Mouse (Mus musculus) forebrain, embryonic 13.5 days (tissue): Measurements from ENCODE around the gene Hoxb6. TPM values are rescaled to one million over a fixed set of nuclear protein-coding genes. Genes with fewer than 3 reads are reported as not detected.

Source experiments
- ATAC-seq: fragments of 200-750 bp; cut with Nextera tagmentation; 2 replicates; pipeline ENCODE4 v1.8.0; 2017
- H3K27ac ChIP-seq: fragments of 300-500 bp; sonication (generic); 2 replicates; pipeline ENCODE4 v1.5.1; 2015; ENCODE audit warnings: inconsistent platforms, mild to moderate bottlenecking, moderate library complexity
- H3K27me3 ChIP-seq: fragments of 300-500 bp; sonication (generic); 2 replicates; pipeline ENCODE4 v1.6.1; 2015; ENCODE audit warnings: mild to moderate bottlenecking, inconsistent platforms
- H3K36me3 ChIP-seq: fragments of 300-500 bp; sonication (generic); 2 replicates; pipeline ENCODE4 v1.6.1; 2015; ENCODE audit warnings: mild to moderate bottlenecking, inconsistent platforms; ENCODE audit not compliant: poor library complexity, severe bottlenecking
- H3K4me1 ChIP-seq: fragments of 300-500 bp; sonication (generic); 2 replicates; pipeline ENCODE4 v1.6.1; 2015; ENCODE audit warnings: inconsistent platforms
- H3K4me2 ChIP-seq: fragments of 300-500 bp; sonication (generic); 2 replicates; pipeline ENCODE4 v1.6.1; 2015; ENCODE audit warnings: inconsistent platforms, mild to moderate bottlenecking, moderate library complexity
- H3K4me3 ChIP-seq: fragments of 300-500 bp; sonication (generic); 2 replicates; pipeline ENCODE4 v1.5.1; 2015; ENCODE audit warnings: mild to moderate bottlenecking, inconsistent platforms
- H3K9ac ChIP-seq: fragments of 300-500 bp; sonication (generic); 2 replicates; pipeline ENCODE4 v1.6.1; 2015; ENCODE audit warnings: mild to moderate bottlenecking, inconsistent platforms
- H3K9me3 ChIP-seq: fragments of 300-500 bp; sonication (generic); replicated peaks from 2 replicates; pipeline ENCODE4 v1.6.1; 2016; ENCODE audit warnings: inconsistent platforms
- WGBS: fragments of 180-500 bp; shearing (Covaris S2); methylation state at CpG from one replicate; pipeline ENCODE4 v1.1.7; 2015; 5-methylcytosine and 5-hydroxymethylcytosine counted together
- polyA plus RNA-seq: library from polyadenylated mRNA; unstranded; fragments of >200 nt; fragmentation: Nextera tagmentation; extraction: Ambion mirVana; gene quantifications from 2 replicates; pipeline ENCODE4 v1.2.1, GENCODE M21; 2015

The Hoxb6 gene
- not detected in 2 replicates for polyA plus RNA-seq

GRCm38 (mm10) chr11:96291681-96292564 is at the start of gene Hoxb6:
Hoxb6 (plus strand) TSS chr11:96292476.
- ATAC-seq: no peak
- peaks cover 99% of the 10 kb centered on the region for H3K27me3 ChIP-seq
- no peak within 1 kb of the TSS for H3K27ac ChIP-seq
- no peaks in the 10 kb centered on the region for H3K9me3 ChIP-seq
- WGBS: 2% methylated on average over 22 of the region's 22 CpGs
- H3K4me3 ChIP-seq: no peak within 1 kb of the TSS
- no peak within 1 kb of the TSS for H3K4me2 ChIP-seq
- peaks cover 3% of the 10 kb centered on the region; the same call in 1 of the 2 replicates for H3K4me1 ChIP-seq
- H3K9ac ChIP-seq: no peak within 1 kb of the TSS
- H3K36me3 ChIP-seq: no peaks in the 10 kb centered on the region

GRCm38 (mm10) chr11:96250901-96251300 is 41.4 kb upstream of the Hoxb6 start:
- peaks cover 7% of the 10 kb centered on the region for H3K9me3 ChIP-seq
- H3K36me3 ChIP-seq: no peaks in the 10 kb centered on the region
- H3K4me3 ChIP-seq: no peak overlapping the region
- no peak overlapping the region for H3K4me2 ChIP-seq
- 2% methylated on average over 14 of the region's 14 CpGs for WGBS
- H3K9ac ChIP-seq: no peak overlapping the region
- ATAC-seq: no peak
- no peaks in the 10 kb centered on the region for H3K4me1 ChIP-seq
- no peak overlapping the region for H3K27ac ChIP-seq
- peaks cover 100% of the 10 kb centered on the region for H3K27me3 ChIP-seq

- WGBS: 2% methylated on average over 46 of the region's 46 CpGs
- no peak overlapping the region for H3K4me2 ChIP-seq
- no peak for ATAC-seq
- H3K36me3 ChIP-seq: no peaks in the 10 kb centered on the region
- peaks cover 100% of the 10 kb centered on the region for H3K27me3 ChIP-seq
- no peak overlapping the region for H3K27ac ChIP-seq
- H3K9me3 ChIP-seq: peaks cover 7% of the 10 kb centered on the region
- H3K4me3 ChIP-seq: no peak overlapping the region
- H3K4me1 ChIP-seq: no peaks in the 10 kb centered on the region
- no peak overlapping the region for H3K9ac ChIP-seq
These were observed 40.7 kb upstream of the Hoxb6 start for GRCm38 (mm10) chr11:96251480-96252031.

GRCm38 (mm10) chr11:96252541-96253120 is 39.6 kb upstream of the Hoxb6 start:
- Histone ChIP-seq H3K9me3 (peaks cover 7% of the 10 kb centered on the region), H3K4me2 (no peak overlapping the region), H3K27ac (no peak overlapping the region), H3K9ac (no peak overlapping the region), H3K27me3 (peaks cover 100% of the 10 kb centered on the region), H3K4me3 (no peak overlapping the region), H3K4me1 (no peaks in the 10 kb centered on the region), H3K36me3 (no peaks in the 10 kb centered on the region)
- ATAC-seq: no peak
- WGBS: 5% methylated on average over 12 of the region's 12 CpGs

GRCm38 (mm10) chr11:96254221-96254620 is 38.1 kb upstream of the Hoxb6 start:
- Histone ChIP-seq H3K9ac (no peak overlapping the region), H3K27me3 (peaks cover 100% of the 10 kb centered on the region), H3K4me1 (no peaks in the 10 kb centered on the region), H3K9me3 (peaks cover 7% of the 10 kb centered on the region), H3K27ac (no peak overlapping the region), H3K4me3 (no peak overlapping the region), H3K4me2 (no peak overlapping the region), H3K36me3 (no peaks in the 10 kb centered on the region)
- 2% methylated on average over 11 of the region's 11 CpGs for WGBS
- no peak for ATAC-seq

- ATAC-seq: no peak
- H3K9ac ChIP-seq: no peak overlapping the region
- no peak overlapping the region for H3K4me2 ChIP-seq
- no peak overlapping the region for H3K4me3 ChIP-seq
- no peak overlapping the region for H3K27ac ChIP-seq
- WGBS: 1% methylated on average over 39 of the region's 39 CpGs
- H3K27me3 ChIP-seq: peaks cover 100% of the 10 kb centered on the region
- no peaks in the 10 kb centered on the region for H3K4me1 ChIP-seq
- peaks cover under 1% of the 10 kb centered on the region; the same call in 1 of the 2 replicates for H3K9me3 ChIP-seq
- no peaks in the 10 kb centered on the region for H3K36me3 ChIP-seq
These were observed 36.9 kb upstream of the Hoxb6 start for GRCm38 (mm10) chr11:96255111-96255995.

- WGBS: under 1% methylated on average over 14 of the region's 14 CpGs
- no peak for ATAC-seq
- no peaks in the 10 kb centered on the region for H3K36me3 ChIP-seq
- no peaks in the 10 kb centered on the region for H3K9me3 ChIP-seq
- no peak overlapping the region for H3K27ac ChIP-seq
- peaks cover 100% of the 10 kb centered on the region for H3K27me3 ChIP-seq
- H3K4me2 ChIP-seq: no peak overlapping the region
- no peak overlapping the region for H3K4me3 ChIP-seq
- H3K4me1 ChIP-seq: no peaks in the 10 kb centered on the region
- H3K9ac ChIP-seq: no peak overlapping the region
These were observed 36.3 kb upstream of the Hoxb6 start for GRCm38 (mm10) chr11:96255996-96256445.

GRCm38 (mm10) chr11:96257141-96257540 is 35.1 kb upstream of the Hoxb6 start:
- Histone ChIP-seq H3K9me3 (no peaks in the 10 kb centered on the region), H3K27ac (no peak overlapping the region), H3K4me3 (no peak overlapping the region), H3K36me3 (no peaks in the 10 kb centered on the region), H3K4me2 (no peak overlapping the region), H3K27me3 (peaks cover 100% of the 10 kb centered on the region), H3K9ac (no peak overlapping the region), H3K4me1 (no peaks in the 10 kb centered on the region)
- no peak for ATAC-seq
- WGBS: 17% methylated on average over 2 of the region's 2 CpGs

- Histone ChIP-seq H3K9ac (no peak overlapping the region), H3K4me2 (no peak overlapping the region), H3K27me3 (peaks cover 100% of the 10 kb centered on the region), H3K4me1 (no peaks in the 10 kb centered on the region), H3K36me3 (no peaks in the 10 kb centered on the region), H3K4me3 (no peak overlapping the region), H3K9me3 (no peaks in the 10 kb centered on the region), H3K27ac (no peak overlapping the region)
- 0% methylated on average over 2 of the region's 2 CpGs for WGBS
- no peak for ATAC-seq
These were observed 33.2 kb upstream of the Hoxb6 start for GRCm38 (mm10) chr11:96259038-96259437.

GRCm38 (mm10) chr11:96259511-96259910 is 32.8 kb upstream of the Hoxb6 start:
- H3K27ac ChIP-seq: no peak overlapping the region
- H3K9ac ChIP-seq: no peak overlapping the region
- H3K9me3 ChIP-seq: no peaks in the 10 kb centered on the region
- ATAC-seq: no peak
- H3K4me1 ChIP-seq: no peaks in the 10 kb centered on the region
- no peak overlapping the region for H3K4me3 ChIP-seq
- peaks cover 100% of the 10 kb centered on the region for H3K27me3 ChIP-seq
- H3K4me2 ChIP-seq: no peak overlapping the region
- WGBS: 4% methylated on average over 1 of the region's 1 CpGs
- H3K36me3 ChIP-seq: no peaks in the 10 kb centered on the region

GRCm38 (mm10) chr11:96260310-96260970 is 31.8 kb upstream of the Hoxb6 start:
- no peak for ATAC-seq
- Histone ChIP-seq H3K9ac (no peak overlapping the region), H3K4me1 (no peaks in the 10 kb centered on the region)

More at GRCm38 (mm10) chr11:96260310-96260970, 31.8 kb upstream of the Hoxb6 start:
- Histone ChIP-seq H3K36me3 (no peaks in the 10 kb centered on the region), H3K27me3 (peaks cover 100% of the 10 kb centered on the region), H3K4me2 (no peak overlapping the region), H3K9me3 (no peaks in the 10 kb centered on the region), H3K27ac (no peak overlapping the region), H3K4me3 (no peak overlapping the region)
- WGBS: 2% methylated on average over 23 of the region's 23 CpGs
